Mouse (Mus musculus) fibroblast of lung, adult 2 months (primary cell): ENCODE data around the gene Lyst.
"Not testable (repeated sequence)": the region's sequence is repeated elsewhere in the genome, so short reads cannot be mapped to it uniquely, and the experiment has no call there.

Experiments used
- DNase-seq: peaks from one replicate; pipeline ENCODE4 v3.0.0-alpha.2; 2011; ENCODE audit warnings: low read depth

Gene Lyst

GRCm38 (mm10) chr13:13781026-13781425 lies 190.8 kb downstream of the Lyst start:
- no peak for DNase-seq

GRCm38 (mm10) chr13:13783296-13783695 lies 193.1 kb downstream of the Lyst start:
- DNase-seq, result no peak

GRCm38 (mm10) chr13:13783894-13784419 lies 193.8 kb downstream of the Lyst start, which contains the start of gene Gng4:
Gene Gng4, plus strand, starts transcription at chr13:13784059.
- DNase-seq, result peak; percentile 36

DNA sequence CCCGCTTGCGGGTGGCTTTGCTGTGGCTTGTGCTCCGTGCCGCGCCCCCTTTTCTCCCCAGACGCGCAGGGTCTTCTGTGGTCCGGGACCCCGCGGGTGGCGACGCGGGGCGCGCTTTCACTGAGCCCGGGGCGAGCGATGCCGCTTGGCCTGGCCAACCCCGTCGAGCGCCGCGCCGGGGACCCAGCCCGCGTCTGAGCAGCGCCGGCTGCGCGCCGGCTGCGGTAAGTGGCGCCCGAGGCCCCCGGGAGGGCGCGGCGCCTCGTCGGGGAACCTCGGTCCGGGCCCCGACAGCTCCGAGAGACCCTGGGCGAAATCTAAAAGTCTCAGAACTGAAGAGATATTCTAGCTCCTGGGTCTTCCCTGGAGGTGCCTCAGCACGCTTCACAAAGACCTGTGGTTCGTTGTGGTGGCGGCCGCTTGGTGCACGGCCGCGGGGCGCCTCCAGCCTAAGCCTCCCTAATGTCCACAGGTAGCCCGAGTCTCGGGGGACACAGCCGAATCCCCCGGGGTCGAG lies 194.3 kb downstream of the Lyst start:
- DNase-seq, result no peak

GRCm38 (mm10) chr13:13784981-13785783 lies 195.0 kb downstream of the Lyst start:
- no peak for DNase-seq

- DNase-seq, result no peak
These were observed 196.8 kb downstream of the Lyst start for GRCm38 (mm10) chr13:13786971-13787370.

DNA sequence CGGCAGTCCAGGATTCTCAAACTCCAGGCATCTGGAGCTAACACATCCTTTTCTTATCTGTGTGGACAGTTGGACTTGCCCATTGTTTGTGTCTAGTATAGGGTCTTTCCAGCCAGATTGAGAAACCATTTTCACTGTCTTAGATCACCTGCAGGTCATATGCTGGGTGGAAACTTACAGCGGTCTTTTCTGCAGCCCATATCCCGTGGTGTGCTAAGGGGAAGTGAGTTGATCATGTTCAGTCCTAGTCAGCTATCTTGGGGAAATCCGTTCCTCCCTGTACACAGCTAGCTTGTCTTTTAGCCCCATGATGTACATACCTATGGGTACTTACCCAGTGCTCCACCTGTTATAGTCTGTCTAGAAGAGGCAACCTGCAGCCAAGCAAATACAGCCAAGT lies 197.9 kb downstream of the Lyst start:
- no peak for DNase-seq

GRCm38 (mm10) chr13:13791981-13792380 lies 201.8 kb downstream of the Lyst start:
- DNase-seq, result peak; percentile 52

- no peak for DNase-seq
These were observed 205.1 kb downstream of the Lyst start for GRCm38 (mm10) chr13:13795166-13795832.

- no peak for DNase-seq
These were observed 205.9 kb downstream of the Lyst start for GRCm38 (mm10) chr13:13796082-13796481.

DNA sequence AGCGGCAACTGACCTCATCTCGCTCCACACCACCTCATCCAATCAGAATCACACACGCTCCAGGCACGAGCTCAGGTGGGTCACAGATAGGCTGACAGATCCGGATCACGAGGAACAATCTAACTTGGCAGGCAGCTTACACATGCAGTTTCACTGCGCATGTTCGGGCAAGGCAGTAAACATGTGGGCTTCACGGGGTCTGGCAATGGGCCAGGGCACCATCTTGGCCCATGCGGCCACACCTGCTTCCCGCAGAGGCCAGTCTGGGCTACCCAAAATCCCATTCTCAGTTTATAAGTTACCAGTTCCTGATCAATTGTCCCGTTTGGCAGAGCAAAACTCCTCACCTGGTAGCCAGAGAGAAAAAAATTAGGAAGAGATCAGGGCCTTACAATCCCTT lies 207.6 kb downstream of the Lyst start:
- not testable (repeated sequence) for DNase-seq

DNA sequence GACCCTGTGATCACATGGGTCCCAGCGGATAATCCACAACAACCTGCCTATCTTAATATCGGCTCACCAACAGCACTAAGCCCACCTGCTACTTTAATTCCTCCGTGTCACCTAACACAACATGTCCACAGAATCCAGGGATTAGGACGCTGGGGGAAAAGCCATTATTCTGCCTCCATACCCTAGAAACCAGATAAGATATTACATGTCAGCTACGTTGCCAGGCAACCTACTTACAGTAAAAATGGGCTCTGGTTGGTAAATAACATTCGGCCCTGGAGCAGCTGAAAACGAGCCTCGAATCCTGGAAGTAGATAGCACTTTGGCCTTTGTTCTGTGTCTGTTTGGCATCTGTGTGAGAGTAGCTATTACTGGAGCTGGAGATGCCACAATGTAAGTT lies 208.6 kb downstream of the Lyst start:
- no peak for DNase-seq

GRCm38 (mm10) chr13:13808337-13809132 lies 218.3 kb downstream of the Lyst start:
- DNase-seq, result no peak

DNA sequence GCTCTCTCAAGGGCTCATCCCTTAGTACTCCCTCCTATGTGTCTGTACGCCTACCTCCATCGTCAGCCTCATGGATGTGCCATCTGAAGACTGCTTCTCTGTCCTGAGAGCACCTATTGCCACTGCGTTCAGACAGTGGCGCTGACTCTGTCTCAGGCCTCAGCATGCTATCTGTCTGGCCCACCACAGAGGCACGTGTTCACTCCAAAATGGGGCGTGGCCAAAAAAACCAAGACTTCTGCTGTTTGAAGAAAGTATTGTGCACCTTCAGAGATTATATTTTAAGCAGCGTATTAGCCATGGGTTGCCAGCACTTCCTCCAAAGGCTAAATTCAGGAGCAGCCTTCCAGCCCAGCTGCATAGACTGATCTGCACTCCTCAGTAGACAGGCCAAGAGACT lies 220.7 kb downstream of the Lyst start:
- no peak for DNase-seq

DNA sequence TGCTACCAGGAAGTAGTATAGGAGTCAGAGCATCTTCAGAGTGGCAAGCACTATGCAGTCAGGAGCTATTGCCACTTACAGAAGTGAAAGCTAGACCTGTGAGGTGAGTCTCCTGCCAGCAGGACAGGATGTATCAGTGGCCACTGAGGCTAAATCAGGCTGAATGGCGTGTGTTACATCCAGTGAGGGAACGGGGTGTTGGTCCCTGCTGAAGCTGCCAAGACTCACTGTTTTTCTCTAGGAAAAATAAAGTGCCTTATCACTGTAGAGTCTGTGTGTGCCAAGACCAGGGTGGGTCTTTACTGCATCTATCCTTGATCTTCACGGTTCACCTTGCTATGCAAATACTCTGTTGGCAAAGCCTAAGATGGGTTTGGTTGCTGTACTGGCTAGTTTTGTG lies 228.5 kb downstream of the Lyst start:
- no peak for DNase-seq

DNA sequence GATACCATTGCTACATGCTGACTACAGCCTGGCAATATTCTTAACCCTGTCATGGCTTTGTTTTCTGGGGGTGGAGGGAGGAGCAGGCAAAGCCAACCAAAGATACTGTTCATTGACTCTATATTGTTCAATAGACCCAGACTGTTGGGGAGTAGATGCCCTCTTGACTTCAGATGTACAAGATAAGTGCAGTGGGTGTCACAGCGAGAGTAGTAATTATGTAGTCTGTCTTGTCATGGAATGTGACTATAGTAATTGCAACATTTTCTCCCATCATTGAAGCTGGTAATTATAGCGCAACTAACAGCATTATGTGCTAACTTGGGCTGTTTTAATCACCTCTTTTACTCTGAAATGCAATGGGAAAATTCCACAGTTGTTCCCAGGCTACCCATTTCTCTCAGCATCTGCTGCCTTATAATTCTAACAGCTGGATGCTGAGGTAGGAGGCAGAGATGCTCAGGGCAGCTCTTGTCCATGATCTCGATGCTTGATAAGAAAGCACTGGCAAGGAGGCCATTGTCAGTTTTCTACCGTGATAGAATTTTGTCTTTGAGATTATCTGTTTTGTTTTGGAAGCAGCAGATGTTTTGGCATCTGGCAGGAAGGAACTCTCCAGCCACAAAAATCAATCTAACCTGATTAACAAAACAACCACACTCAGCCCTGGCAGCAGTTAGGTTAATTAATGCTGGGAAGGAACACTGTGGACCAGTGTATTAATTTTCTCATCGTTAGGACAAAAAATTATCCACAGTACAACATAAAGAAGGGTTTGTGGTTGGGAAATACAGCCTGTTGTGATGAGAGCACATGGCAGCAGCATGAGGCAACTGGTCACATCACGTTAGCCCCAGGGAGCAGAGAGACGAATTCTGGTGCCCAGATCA lies 230.3 kb downstream of the Lyst start:
- no peak for DNase-seq

- no peak for DNase-seq
These were observed 234.7 kb downstream of the Lyst start for GRCm38 (mm10) chr13:13824946-13825345.

GRCm38 (mm10) chr13:13826533-13826932 lies 236.3 kb downstream of the Lyst start:
- DNase-seq, result no peak

DNA sequence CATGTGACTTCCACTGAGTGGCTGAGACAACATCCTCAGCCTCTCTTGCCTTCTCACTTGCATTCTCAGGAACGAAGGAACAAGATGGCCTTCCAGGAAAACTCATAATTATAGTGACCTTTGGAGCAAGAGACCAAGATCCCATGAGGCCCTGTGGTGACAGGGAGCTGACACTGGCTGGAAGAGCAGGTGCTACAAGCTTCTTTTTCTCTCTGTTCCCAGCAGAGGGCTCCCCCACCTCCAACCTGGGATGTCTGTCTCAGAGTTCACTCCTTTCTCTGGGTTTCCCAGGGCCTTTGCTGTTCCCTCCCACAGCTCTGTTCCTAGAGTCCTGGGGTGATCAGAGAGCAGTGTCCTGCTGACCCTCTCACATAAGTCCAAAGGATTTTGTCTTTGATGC lies 237.9 kb downstream of the Lyst start:
- DNase-seq, result no peak
